Mouse (Mus musculus) spleen, adult 2 months (tissue): Measurements from ENCODE around the gene E030018B13Rik.

Source experiments
- CTCF ChIP-seq: fragments of 200-500 bp; IDR thresholded peaks from 2 replicates; pipeline ENCODE4 v1.5.1; 2011; ENCODE audit warnings: mild to moderate bottlenecking, inconsistent platforms; ENCODE audit not compliant: insufficient read depth, insufficient read length, insufficient replicate concordance; ENCODE audit errors: extremely low read depth
- POLR2A ChIP-seq: fragments of 200-500 bp; IDR thresholded peaks from 2 replicates; pipeline ENCODE4 v1.6.1; 2011; ENCODE audit warnings: low read depth, low read length, inconsistent platforms

DNA sequence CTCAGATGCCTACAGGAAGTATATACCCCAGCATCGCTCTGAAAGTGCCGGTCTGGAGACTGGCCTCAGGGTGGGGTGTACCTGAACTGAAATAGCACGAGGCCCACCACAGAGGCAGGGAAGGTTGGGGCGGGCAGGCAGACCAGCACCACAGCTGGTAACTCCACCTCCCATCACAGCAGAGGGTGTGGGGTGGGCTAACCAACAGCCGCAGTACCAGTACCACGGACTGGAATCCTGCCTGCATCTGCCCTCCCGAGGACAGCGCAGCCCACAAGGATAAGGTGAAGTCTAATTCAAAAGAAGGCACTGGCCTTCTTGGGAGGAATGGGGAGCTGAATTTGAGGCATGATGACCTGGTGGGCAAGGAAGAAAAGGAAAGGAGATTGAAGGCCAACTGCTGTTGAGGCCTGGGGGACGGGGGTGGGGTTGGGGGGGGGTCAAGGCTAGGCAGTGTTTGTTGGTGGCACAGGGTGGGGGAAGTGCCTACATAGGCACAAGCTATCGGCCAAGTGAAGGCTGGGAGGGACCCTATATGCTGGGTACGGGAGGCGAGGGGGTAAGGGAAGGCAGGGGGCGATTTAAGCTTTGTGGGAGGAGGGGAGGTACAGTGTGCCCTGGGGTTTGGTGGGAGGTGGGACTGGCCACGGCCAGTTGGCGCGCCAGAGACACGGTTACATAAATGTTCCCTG lies 20.2 kb upstream of the E030018B13Rik start:
- no peak for TF ChIP-seq POLR2A
- no peak for TF ChIP-seq CTCF
